Mouse (Mus musculus) neutrophil, adult 5-6 weeks (primary cell): ENCODE data around the gene Aco2. TPM values are rescaled to one million over a fixed set of nuclear protein-coding genes. Genes with fewer than 3 reads are reported as not detected.

ENCODE experiments used
- ATAC-seq: fragments of 151-379, 151-347 bp; 2 replicates; pipeline ENCODE4 v1.8.0; 2017; ENCODE audit warnings: mild to moderate bottlenecking, moderate TSS enrichment; ENCODE audit not compliant: insufficient number of reproducible peaks, poor library complexity, low FRiP score, severe bottlenecking; ENCODE audit errors: extremely low read depth
- total RNA-seq: library from RNA; stranded (forward); fragments of 200-1000 nt; gene quantifications from 2 replicates; pipeline ENCODE4 v1.2.3, GENCODE M21; 2017

The Aco2 gene
- total RNA-seq, 1 experiment from 2014 or later: 86.2 TPM

DNA sequence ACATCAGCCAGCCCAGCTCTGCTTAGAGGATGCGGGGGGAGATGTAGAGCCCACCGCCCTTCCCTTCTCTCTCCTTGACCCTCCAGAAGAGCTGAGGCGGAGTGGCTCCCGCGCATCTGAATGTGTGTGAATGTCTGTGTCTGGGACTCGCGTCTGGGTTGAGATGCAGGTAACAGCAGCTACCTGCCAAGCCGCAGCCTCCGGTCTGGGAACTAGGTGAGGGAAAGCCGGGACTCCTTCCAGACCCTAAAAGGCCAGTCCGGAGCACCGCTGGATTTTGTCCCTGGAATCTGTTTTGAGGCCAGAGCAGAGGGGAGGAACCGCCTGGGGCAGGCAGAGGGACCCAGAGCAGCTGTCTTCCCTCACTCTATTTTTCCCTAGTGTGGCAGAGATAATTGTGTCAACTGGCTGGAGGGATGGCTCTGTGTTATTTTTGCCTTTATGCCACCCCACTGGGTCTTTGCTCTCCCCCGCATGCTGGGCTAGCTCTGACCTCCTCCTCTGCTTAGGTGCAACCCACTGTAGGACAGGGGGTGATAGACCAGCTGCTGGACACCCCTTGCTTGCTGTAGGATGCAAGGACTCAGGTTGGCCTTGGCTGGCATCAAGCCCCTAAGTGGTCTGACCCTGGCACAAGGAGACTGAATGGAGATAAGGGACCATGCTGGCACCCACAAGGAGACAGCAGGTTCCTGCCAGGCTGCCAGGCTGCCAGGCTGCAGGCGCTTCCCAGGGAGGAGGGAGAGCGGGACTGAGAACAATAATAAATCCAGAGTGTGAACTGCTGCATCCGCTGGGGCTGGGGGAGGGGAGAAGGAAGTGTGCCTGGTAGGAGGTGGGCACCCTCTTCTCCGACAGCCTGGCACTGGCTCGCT lies 65.2 kb downstream of the Aco2 start:
- ATAC-seq: no peak

DNA sequence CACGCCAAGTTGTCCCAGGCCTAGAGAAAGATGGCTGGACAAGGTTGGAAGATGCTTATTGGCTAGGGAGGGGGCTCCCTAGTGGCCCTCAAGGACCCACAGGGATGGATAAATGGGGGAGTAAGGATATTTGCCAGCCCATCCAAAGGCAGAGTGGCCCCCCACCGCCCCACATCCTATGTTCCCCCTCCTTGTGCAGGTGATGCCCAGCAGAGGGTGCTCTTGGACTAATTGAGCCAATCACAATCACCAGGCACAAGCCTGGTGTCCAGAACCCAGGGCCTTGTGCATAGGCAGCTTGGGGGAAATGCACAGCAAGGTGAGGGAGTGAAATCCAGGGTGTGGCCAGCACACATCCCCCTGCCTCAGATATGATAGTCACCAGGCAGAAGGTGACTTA lies 66.1 kb downstream of the Aco2 start:
- ATAC-seq: no peak

DNA sequence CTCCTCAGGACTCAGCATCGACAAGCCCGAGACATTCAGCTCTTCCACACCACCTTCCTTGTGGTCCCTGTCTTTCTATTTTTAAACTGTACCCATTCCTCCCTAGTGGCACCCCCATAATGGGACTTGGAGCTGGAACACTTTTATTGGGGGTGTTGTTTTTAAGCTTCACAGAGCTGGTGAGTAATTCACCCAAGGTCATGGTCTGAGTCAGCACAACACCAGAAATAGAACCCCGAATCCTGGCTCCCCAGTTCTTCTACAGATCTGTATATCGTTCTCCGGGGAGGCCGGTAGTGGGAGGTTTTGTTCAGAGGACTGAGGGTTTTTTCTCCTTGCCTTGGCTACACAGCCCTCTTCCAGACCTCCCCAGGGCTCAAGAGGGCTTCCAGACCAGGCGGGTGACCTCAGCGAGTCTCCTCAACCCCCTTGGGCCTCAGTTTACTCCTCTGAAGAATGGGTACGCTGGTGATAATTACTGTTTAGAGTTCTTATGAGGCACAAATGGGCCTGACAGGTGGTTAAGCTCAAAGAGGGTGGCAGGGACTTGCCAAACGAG lies 67.1 kb downstream of the Aco2 start:
- no peak for ATAC-seq

DNA sequence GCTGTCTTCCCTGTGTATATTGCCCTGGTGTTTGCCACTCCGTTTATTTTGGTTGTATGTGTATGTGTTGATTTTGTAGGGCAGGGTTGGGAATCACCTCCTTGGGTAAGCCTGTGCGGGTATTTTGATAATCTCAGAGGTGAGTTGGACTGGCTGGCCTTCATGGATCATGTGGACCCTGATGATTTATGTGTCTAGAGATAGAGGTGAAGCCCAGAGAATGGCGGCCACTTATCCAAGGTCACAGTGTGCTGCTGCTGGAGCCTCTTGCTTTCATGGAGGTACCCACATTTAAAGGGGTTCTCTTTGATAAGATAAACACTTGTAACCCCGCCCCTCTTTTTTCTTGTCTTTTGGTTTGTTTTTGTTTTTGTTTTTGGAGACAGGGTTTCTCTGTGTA lies 67.7 kb downstream of the Aco2 start:
- no peak for ATAC-seq

DNA sequence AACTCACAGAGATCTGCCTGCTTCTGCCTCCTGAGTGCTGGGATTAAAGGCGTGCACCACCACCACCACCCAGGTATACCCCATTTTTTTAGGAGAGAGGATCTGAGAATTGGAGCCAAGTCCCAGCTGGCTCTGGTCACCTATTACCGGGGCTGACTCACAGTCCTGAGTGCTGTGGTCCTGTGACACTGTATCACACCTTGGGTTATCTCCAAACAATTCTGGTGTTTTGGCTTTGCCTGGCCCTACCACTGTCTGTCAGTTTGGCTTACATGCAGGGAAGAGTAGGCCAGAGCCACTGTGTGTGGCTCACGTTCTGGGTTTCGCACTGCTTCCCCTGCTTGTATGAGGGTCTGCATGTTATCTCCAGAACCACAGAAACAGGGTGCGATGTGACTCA lies 68.1 kb downstream of the Aco2 start:
- ATAC-seq: no peak

DNA sequence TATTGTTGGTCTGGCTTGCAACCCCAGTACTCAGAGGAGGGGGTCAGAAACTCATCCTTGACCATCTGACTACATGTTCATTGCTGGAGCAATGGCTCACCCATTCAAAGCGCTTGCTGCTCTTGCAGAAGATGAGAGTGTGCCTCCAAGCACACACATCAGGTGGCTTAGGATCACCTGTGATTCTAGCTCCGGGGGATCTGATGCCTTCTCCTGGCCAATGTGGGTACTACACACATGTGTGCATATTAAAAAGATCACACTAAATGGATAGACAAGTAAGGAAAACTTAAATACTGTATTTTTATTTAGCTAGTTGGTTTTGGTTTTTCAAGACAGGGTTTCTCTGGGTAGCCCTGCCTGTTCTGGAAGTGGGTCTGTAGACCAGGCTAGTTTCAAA lies 68.9 kb downstream of the Aco2 start:
- no peak for ATAC-seq

DNA sequence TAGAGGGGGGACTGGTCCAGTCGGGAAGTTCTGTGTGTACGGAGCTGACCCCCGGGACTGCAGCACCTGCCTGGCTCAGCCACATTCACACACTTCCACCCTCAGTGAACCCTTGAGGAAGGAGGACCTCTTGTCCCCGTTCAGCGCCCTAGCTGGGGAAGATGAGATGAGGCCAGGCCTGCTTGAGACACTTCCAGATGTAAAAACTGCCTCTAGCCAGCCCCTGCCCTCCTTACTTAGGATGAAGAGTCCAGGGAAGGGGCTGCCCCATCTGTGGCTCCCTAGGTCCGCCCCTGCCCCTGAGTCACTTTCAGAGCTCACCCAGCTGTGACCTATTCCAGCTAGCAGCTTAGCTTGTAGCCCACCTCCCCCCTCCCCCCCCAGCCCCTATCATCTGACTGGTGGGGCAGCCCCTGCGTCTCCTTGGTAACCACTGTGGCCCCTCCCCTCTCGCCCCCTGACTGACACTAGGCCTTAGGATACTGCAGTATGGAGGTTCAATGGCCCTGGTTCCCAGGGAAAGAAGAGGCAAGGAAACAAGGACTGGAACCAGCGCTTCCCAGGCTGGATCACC lies 71.2 kb downstream of the Aco2 start:
- ATAC-seq: no peak

DNA sequence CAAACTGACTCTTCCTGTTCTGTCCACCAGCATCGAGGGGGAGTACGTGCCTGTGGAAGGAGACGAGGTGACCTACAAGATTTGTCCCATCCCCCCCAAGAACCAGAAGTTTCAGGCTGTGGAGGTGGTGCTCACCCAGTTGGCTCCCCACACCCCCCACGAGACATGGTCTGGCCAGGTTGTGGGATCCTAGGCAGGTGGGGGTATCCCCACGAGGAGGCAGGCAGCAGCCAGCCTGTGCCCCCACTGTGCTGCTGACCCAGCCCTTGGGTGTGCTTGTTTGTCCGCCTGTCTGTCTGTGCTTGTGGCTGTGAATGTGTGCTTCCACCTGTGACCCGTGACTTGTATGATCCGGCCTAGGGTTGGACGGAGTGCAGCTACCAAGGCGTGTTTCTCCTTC lies 77.0 kb downstream of the Aco2 start:
- ATAC-seq: no peak

DNA sequence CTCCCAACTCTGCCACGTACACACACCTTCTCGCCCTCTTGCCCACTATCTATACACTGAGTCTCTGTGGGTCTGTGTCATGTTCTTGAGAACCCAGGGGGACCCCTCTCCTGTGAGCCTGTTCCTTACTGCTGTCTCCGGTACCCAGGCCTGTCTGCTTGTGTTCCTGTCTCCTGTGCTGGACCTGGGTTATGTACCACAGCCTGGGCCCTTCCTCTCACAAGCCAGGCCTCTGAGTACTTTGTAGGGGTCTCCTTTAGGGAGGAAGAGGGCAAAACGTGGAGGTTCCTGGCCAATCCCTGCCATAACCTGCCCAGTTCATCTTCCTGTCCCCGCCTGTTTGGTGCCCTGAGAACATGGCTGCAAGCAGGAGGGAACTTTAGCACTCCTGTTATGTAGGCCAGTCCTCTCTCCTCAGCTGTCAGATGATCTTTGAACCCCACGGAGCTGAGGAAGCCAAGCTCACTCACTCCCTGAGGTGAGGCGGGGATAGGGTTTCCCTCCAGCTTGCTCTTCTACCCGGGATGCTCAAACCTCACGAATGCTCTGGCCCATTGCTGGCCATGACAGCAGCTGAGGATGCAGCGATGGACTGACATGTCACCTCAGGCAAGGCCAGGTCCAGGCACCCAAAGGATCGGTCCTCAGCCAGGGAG lies 77.5 kb downstream of the Aco2 start:
- no peak for ATAC-seq

DNA sequence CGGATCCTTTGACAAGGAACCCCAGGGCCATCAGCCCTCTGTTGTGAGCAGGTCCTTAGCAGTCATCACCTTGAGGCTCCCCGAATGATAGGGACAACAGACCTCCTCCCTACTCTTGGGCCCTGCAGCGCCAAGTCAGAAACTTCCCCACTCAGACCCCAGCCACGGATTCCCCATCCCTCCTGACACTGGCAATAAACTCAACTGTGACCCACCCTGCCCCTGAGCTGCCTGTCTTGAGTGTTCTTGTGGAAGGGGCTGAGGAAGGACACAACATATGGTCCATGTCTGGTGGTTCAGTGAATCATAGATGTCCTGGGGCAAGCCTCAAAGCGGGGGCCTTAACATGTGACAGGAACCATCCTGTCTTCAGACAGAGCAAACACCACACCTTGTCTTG lies 78.6 kb downstream of the Aco2 start:
- ATAC-seq: no peak

DNA sequence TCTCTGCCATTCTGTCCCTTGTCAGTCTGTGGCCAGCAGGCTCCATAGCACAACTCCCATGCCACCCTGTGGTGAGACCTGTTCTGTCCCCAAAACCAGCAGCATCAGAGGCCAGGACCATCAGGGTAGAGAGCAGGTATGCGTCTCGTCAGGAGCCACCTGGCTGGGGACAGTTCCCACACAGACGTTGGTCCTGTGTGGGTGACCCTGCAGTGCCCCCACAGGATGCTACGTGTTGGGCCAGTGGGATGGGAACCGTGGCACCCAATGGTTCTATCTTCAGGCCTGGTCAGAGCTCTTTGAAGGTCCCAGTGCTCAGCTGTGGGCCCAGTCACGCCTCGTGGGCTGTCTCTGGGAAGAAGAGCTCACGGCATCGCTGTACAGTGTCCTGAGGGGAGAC lies 79.0 kb downstream of the Aco2 start:
- ATAC-seq: no peak

DNA sequence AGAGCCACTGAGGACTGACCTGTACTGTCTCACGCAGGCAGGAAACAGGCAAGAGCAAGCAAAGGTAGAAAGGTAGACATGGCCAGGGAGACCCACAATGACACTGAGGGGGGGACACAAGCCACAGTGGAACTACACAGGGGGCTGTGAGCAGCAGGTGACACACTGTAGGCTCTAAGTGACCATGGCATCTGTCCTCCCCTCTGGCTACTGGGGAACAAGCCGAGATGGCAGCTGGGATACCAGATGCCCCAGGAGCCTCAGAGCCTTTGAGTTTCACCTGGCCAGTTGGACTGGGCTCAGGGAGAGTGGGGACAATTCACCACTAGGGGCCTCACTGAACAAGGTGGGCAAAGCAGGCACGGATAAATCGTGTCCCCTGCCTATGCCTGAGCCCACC lies 80.2 kb downstream of the Aco2 start:
- no peak for ATAC-seq

DNA sequence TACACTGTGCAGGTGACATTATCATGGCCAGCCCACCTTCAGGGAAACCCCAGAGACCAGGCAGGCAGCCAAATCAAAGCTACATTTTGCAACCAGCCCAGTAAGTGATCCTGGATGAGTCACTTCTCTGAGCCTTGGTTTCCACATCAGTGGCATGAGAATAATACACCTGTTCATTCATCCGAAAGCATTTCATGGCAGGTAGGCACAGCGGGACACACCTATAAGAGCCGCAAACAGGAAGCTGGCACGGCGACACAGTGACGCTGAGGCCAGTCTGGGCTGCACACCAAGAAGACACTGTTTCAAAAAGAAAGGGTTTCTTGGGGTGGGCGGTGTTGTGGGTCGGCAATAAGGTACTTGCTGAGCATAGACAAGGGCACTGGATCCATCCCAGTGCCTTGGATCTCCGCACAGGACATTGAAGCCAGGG lies 82.1 kb downstream of the Aco2 start:
- no peak for ATAC-seq

DNA sequence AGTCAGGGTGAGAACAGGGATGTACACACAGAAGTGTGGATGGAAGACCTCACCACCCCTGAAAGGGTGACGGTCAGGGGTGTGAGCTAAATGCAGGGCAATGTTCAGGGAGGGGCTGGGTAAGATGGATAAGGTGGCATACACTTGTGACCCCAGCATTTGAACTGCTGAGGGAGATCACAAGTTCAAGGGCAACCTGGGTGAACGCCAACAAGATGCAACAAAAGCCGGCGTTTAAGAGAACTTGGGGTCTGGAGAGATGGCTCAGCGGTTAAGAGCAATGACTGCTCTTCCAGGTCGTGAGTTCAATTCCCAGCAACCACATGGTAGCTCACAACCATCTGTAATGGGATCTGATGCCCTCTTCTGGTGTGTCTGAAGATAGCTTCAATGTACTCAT lies 82.6 kb downstream of the Aco2 start:
- no peak for ATAC-seq

DNA sequence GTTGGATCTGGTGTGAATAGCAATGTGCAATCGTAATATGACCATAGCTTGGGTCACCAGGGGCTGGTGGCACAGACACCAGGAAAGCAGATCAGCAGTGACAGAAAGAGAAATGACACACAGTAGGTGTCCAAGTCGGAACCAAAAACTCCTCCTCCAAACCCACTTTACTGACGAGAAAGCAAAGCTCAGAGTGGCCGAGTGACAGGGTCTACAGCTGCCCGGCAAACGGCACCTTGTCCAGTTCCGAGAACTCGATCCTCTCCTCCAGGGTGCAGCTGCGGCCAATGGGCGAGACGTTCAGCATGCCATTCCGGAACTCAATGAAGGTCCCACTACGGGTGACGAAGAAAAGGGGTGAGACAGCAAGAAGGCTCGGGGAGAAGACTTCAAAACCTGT lies 83.3 kb downstream of the Aco2 start:
- no peak for ATAC-seq

DNA sequence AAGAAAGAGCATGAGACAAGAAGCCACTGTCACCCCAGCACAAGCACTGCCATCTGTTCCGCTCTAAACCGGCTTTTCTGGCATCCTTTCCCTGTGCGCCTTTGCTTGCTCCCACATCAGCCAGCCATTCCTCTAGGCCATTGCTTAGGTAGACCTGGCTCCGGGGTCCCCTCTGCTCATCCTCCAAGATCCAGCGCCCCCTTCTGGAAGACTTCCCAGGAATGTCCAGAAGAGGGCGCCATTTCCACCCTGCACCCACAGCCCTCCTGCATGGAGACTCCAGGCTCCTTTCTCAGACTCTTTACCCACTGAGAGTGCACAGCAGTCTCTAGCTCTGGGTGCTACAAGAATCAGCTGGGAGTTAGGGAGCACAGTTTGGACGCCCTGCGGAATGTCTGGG lies 84.3 kb downstream of the Aco2 start:
- ATAC-seq: no peak

DNA sequence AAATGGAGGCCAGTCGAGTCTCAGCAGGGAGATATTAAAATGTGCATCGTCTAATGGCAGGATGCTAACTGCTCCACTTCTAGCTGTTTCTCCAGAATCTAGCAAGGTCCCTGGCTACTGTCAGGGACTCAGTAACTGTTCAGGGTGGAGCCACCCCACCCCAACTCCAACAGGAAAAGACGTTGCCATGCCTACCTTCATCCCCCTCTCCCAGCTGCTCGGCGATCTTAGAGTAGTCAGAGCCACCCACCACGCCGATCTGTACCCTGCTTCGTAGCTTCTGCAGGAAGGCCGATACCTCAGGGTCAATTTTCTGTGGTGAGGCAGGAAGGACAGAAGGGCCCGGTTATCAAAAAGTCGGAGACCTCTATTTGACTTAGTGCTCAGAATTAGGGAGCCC lies 85.5 kb downstream of the Aco2 start:
- ATAC-seq: no peak

DNA sequence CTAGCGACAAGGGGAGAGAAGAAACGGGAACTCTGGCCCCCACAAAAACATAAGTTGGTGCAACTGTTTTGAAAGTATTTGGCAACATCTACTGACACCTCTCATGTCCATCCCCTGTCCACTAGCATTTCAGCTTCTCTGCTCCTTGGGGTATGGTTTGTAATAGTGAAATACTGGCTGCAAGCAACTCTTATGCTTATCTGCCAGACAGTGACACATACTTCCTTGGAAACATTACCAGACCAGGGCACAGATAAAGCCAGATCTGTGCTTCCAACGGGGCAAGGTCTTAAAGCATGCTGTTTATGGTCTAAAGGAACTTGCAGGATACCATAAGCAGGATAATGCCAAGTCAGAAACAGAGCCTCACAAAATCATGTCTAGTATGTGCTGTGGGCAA lies 86.8 kb downstream of the Aco2 start:
- no peak for ATAC-seq

DNA sequence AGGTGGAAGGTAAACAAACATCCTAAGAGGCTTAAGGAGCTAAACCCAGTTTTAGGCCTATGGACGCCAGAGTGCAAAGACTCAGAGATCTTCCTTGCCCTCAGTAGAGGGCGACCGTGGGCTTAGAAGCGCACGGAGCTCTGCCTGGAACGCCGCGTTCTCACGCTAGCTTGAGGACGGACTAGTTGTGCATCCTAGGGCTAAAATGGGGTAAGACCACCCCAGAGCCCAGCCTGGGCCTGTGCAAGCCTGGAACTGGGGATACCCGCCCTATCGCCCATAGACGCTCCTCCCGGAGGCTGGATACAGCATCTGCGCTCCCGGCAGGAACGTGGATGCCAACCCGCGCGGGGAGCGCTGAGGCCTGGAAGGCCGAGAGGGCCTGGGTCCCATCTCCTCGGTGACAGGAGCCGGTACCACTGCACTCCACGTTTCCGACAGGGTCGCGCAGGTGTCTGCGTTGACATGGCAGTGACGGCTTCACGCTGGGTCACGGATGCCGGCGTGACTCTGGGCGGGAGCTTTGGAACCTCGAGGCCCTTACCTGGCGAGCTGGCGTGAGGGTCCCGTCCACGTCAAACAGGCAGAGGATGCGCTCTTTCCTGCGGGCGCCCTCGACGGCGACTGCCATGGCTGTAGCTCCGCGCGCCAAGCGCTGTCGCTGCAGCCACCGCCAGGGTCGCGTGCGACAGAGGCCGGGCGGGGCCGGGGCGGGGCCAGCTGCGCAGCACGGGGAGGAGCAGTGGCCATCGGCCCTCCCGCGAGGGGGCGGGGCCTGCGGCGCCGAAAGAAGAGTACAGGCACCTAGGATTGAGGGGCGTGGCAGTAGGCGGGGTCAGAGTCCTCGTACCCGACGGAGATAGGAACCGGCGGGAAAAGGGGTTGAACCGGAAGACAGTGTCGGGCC lies 88.3 kb downstream of the Aco2 start, which contains the start of gene Pmm1:
Gene Pmm1 (minus strand): TSS at position 760 of the 907 bp plus-strand sequence.
- ATAC-seq: peak; percentile 92
